In genomic region chr11:67481691-67482090, GRCm38 (mm10) we compare ENCODE assay signal across 18 mouse cellular contexts. TPM values are rescaled to one million over a fixed set of nuclear protein-coding genes. Genes with fewer than 3 reads are reported as not detected.
A peak's percentile ranks its signal among the peaks of the same experiment; 100 is the strongest.
DNase-seq lines count a peak whose midpoint lies in the region; ATAC-seq and TF ChIP-seq lines count a peak whose summit lies in the region.
"Had no signal": no experiment of that assay in that cellular context is flagged by ENCODE, and none has a peak within 500 bp of the region (broad histone marks: within the 10 kb centered on the region; RNA-seq: fewer than 3 reads in every experiment).

No protein-coding gene starts in this region.

- ATAC-seq in hindbrain, postnatal 0 days, result no peak
- ATAC-seq in hindbrain, embryonic 13.5 days (ENCODE audit: low FRiP score), result no peak
- no peak; the same call in 1 of the 2 replicates for ATAC-seq in stomach, embryonic 16.5 days (ENCODE audit: insufficient read depth, low FRiP score)
- ATAC-seq in stomach, postnatal 0 days (ENCODE audit: low FRiP score, low TSS enrichment), result no peak
- ATAC-seq in activated CD4-positive, CD25-positive, alpha-beta regulatory T cell, adult 4 months, result no peak
- ATAC-seq: liver, embryonic 12.5 days; midbrain, embryonic 16.5 days had no signal

- no peak overlapping the region for H3K9ac ChIP-seq in hindbrain, postnatal 0 days (replicated peaks; ENCODE audit: low read length)
- no peak overlapping the region for H3K9ac ChIP-seq in hindbrain, embryonic 13.5 days
- no peak overlapping the region for H3K9ac ChIP-seq in stomach, embryonic 16.5 days (ENCODE audit: low read length)
- no peak overlapping the region for H3K9ac ChIP-seq in stomach, postnatal 0 days (ENCODE audit: low read length)
- H3K9ac ChIP-seq: embryonic facial prominence, embryonic 12.5 days; forebrain, postnatal 0 days; liver, embryonic 12.5 days; stomach, embryonic 15.5 days had no signal

- 80% methylated on average over 5 of the region's 5 CpGs for WGBS in hindbrain, postnatal 0 days
- WGBS in hindbrain, embryonic 13.5 days, result 86% methylated on average over 5 of the region's 5 CpGs
- WGBS in stomach, embryonic 16.5 days, result 39% methylated on average over 5 of the region's 5 CpGs
- WGBS in stomach, postnatal 0 days, result 37% methylated on average over 5 of the region's 5 CpGs

- no peak for TF ChIP-seq CTCF in gastrocnemius, adult 2 months (IDR thresholded peaks at IDR 0.05)
- no peak for TF ChIP-seq CTCF in hindbrain, postnatal 0 days (IDR thresholded peaks at IDR 0.05; ENCODE audit: low read depth)
- no peak for TF ChIP-seq CTCF in stomach, postnatal 0 days (IDR thresholded peaks at IDR 0.05; ENCODE audit: low read depth)

- H3K4me2 ChIP-seq in hindbrain, postnatal 0 days (ENCODE audit: low read depth, low read length), result no peak overlapping the region
- H3K4me2 ChIP-seq in hindbrain, embryonic 13.5 days, result no peak overlapping the region
- no peak overlapping the region for H3K4me2 ChIP-seq in stomach, embryonic 16.5 days (ENCODE audit: low read depth, low read length)
- no peak overlapping the region for H3K4me2 ChIP-seq in stomach, postnatal 0 days (replicated peaks; ENCODE audit: low read depth)
- H3K4me2 ChIP-seq: embryonic facial prominence, embryonic 12.5 days; liver, embryonic 12.5 days had no signal

- H3K4me3 ChIP-seq in gastrocnemius, adult 2 months, result no peak overlapping the region
- H3K4me3 ChIP-seq in hindbrain, postnatal 0 days (ENCODE audit: low read length), result no peak overlapping the region
- no peak overlapping the region for H3K4me3 ChIP-seq in hindbrain, embryonic 13.5 days
- no peak overlapping the region for H3K4me3 ChIP-seq in stomach, embryonic 16.5 days (replicated peaks; ENCODE audit: low read length)
- no peak overlapping the region for H3K4me3 ChIP-seq in stomach, postnatal 0 days (ENCODE audit: low read depth, low read length)
- H3K4me3 ChIP-seq: embryonic facial prominence, embryonic 12.5 days; forebrain, embryonic 10.5 days; hindbrain, embryonic 10.5 days; liver, embryonic 12.5 days; stomach, embryonic 15.5 days had no signal

- intact Hi-C loops in gastrocnemius, adult 2 months (cut with DNase I), result no loop called here

- H3K27me3 ChIP-seq in hindbrain, postnatal 0 days (ENCODE audit: insufficient read depth, low read length), result no peaks in the 10 kb centered on the region
- H3K27me3 ChIP-seq in hindbrain, embryonic 13.5 days, result no peaks in the 10 kb centered on the region
- no peaks in the 10 kb centered on the region for H3K27me3 ChIP-seq in stomach, embryonic 16.5 days (ENCODE audit: control insufficient read depth, insufficient read depth, low read length)
- H3K27me3 ChIP-seq in stomach, postnatal 0 days (ENCODE audit: control insufficient read depth, insufficient read depth, low read length), result no peaks in the 10 kb centered on the region
- H3K27me3 ChIP-seq: embryonic facial prominence, embryonic 12.5 days; liver, embryonic 12.5 days; stomach, embryonic 15.5 days had no signal

- H3K4me1 ChIP-seq in hindbrain, postnatal 0 days (ENCODE audit: insufficient read depth, low read length), result peaks cover 5% of the 10 kb centered on the region; the same call in 1 of the 2 replicates
- H3K4me1 ChIP-seq in hindbrain, embryonic 13.5 days (replicated peaks), result no peaks in the 10 kb centered on the region
- peaks cover 15% of the 10 kb centered on the region; the same call in 1 of the 2 replicates for H3K4me1 ChIP-seq in stomach, embryonic 16.5 days (ENCODE audit: control insufficient read depth, insufficient read depth, low read length)
- H3K4me1 ChIP-seq in stomach, postnatal 0 days (replicated peaks; ENCODE audit: control insufficient read depth, insufficient read depth), result no peaks in the 10 kb centered on the region
- H3K4me1 ChIP-seq: hindbrain, embryonic 10.5 days; liver, embryonic 12.5 days had no signal

- no peaks in the 10 kb centered on the region for H3K9me3 ChIP-seq in hindbrain, postnatal 0 days (ENCODE audit: low read length)
- no peaks in the 10 kb centered on the region for H3K9me3 ChIP-seq in hindbrain, embryonic 13.5 days
- no peaks in the 10 kb centered on the region for H3K9me3 ChIP-seq in stomach, embryonic 16.5 days (replicated peaks; ENCODE audit: control insufficient read depth, low read length)
- H3K9me3 ChIP-seq in stomach, postnatal 0 days (ENCODE audit: control insufficient read depth, low read length), result no peaks in the 10 kb centered on the region
- H3K9me3 ChIP-seq: embryonic facial prominence, embryonic 12.5 days; forebrain, embryonic 10.5 days; hindbrain, embryonic 10.5 days; liver, embryonic 12.5 days; stomach, embryonic 15.5 days had no signal

- DNase-seq in gastrocnemius, adult 2 months, result no peak
- DNase-seq in gastrocnemius, postnatal 10 days, result no peak
- DNase-seq in hindbrain, postnatal 0 days (ENCODE audit: low spot score), result no peak
- DNase-seq in stomach, postnatal 0 days (ENCODE audit: low spot score), result no peak
- DNase-seq in cerebellum, postnatal 4 days (ENCODE audit: low spot score in 2 of 2), result no peak
- DNase-seq: cerebellum, adult 8-10 months; kidney, adult 8-10 months; lung, adult 2 months had no signal

- H3K27ac ChIP-seq in gastrocnemius, adult 2 months, result peak overlapping the region; percentile 53; the same call in 1 of the 2 replicates
- H3K27ac ChIP-seq in hindbrain, postnatal 0 days, result 0 out of 2 replicates have a peak overlapping the region, but pooled peaks have one; percentile 54
- no peak overlapping the region for H3K27ac ChIP-seq in hindbrain, embryonic 13.5 days
- peak overlapping the region; percentile 22; the same call in 1 of the 2 replicates for H3K27ac ChIP-seq in stomach, embryonic 16.5 days (ENCODE audit: low read length)
- no peak overlapping the region for H3K27ac ChIP-seq in stomach, postnatal 0 days (replicated peaks)
- H3K27ac ChIP-seq: embryonic facial prominence, embryonic 12.5 days; forebrain, embryonic 10.5 days; hindbrain, embryonic 10.5 days; liver, embryonic 12.5 days had no signal

- no peak for TF ChIP-seq EP300 in stomach, postnatal 0 days (optimal IDR thresholded peaks at IDR 0.05)

- H3K36me3 ChIP-seq in hindbrain, postnatal 0 days (ENCODE audit: insufficient read depth, low read length), result no peaks in the 10 kb centered on the region
- no peaks in the 10 kb centered on the region for H3K36me3 ChIP-seq in hindbrain, embryonic 13.5 days
- H3K36me3 ChIP-seq in stomach, embryonic 16.5 days (ENCODE audit: control insufficient read depth, insufficient read depth, low read length), result no peaks in the 10 kb centered on the region
- H3K36me3 ChIP-seq in stomach, postnatal 0 days (ENCODE audit: control insufficient read depth, insufficient read depth, low read length), result no peaks in the 10 kb centered on the region
- H3K36me3 ChIP-seq: embryonic facial prominence, embryonic 12.5 days; forebrain, embryonic 10.5 days; hindbrain, embryonic 10.5 days; liver, embryonic 12.5 days; stomach, embryonic 15.5 days had no signal

RNA-seq across cellular contexts. Expression of gene Gas7, which starts 26.5 kb away (rescaled TPM):
- 1 to 10 TPM; 6.8 to 8.5 TPM for total RNA-seq in gastrocnemius, adult 2 months (2021)
- total RNA-seq in gastrocnemius, postnatal 10 days (2021), result 10 to 100 TPM; 22.7 to 27.1 TPM
- total RNA-seq in hindbrain, postnatal 0 days (2014; rRNA removed), result 73.1 and 76.0 TPM in 2 replicates
- polyA plus RNA-seq in hindbrain, postnatal 0 days (2015; fragmentation: Nextera tagmentation; extraction: Ambion mirVana), result 43.8 and 46.8 TPM in 2 replicates
- polyA plus RNA-seq in hindbrain, embryonic 13.5 days (2015; fragmentation: Nextera tagmentation; extraction: Ambion mirVana), result 11.0 and 11.3 TPM in 2 replicates
- polyA plus RNA-seq in stomach, embryonic 16.5 days (2015; fragmentation: Nextera tagmentation; extraction: Ambion mirVana), result 15.5 and 18.8 TPM in 2 replicates
- polyA plus RNA-seq in stomach, postnatal 0 days (2015; fragmentation: Nextera tagmentation; extraction: Ambion mirVana), result 18.3 and 19.1 TPM in 2 replicates
- under 1 TPM; 0.34 to 0.52 TPM for polyA plus RNA-seq in activated CD4-positive, CD25-positive, alpha-beta regulatory T cell, adult 4 months (2017; shearing (Covaris generic))

Comparison
In these comparisons a context has a peak if more than half of its experiments do, and no peak if none do; other contexts are left out.
1. H3K27ac ChIP-seq: peak in gastrocnemius, adult 2 months (single experiment), hindbrain, postnatal 0 days (single experiment) and stomach, embryonic 16.5 days (single experiment); none in hindbrain, embryonic 13.5 days (single experiment) and stomach, postnatal 0 days (single experiment).